Mouse (Mus musculus): ENCODE measurements around the gene Ttc9b. TPM values are rescaled to one million over a fixed set of nuclear protein-coding genes. Genes with fewer than 3 reads are reported as not detected.
"Not testable (repeated sequence)": the region's sequence is repeated elsewhere in the genome, so short reads cannot be mapped to it uniquely, and the experiment has no call there.

Gene Ttc9b
- polyA plus RNA-seq, 1 experiment from 2014 or later, result not detected

- H3K9ac ChIP-seq (ENCODE audit: low read depth, low read length); H3K4me1 ChIP-seq (replicated peaks; ENCODE audit: control insufficient read depth, insufficient read depth, low read length); H3K27me3 ChIP-seq (replicated peaks; ENCODE audit: control insufficient read depth, insufficient read depth, low read length); H3K4me3 ChIP-seq (ENCODE audit: low read depth, low read length); H3K9me3 ChIP-seq (ENCODE audit: control insufficient read depth, low read length); H3K27ac ChIP-seq (ENCODE audit: low read depth, low read length); DNase-seq (ENCODE audit: low spot score); H3K4me2 ChIP-seq; ATAC-seq (replicated peaks; ENCODE audit: low FRiP score): not testable (repeated sequence)
- WGBS, result 96% methylated on average over 7 of the region's 7 CpGs
- H3K36me3 ChIP-seq (ENCODE audit: control insufficient read depth, insufficient read depth, low read length), result peaks cover 57% of the 10 kb centered on the region
These were observed 24.9 kb upstream of the Ttc9b start for GRCm38 (mm10) chr7:27628816-27629215.

DNA sequence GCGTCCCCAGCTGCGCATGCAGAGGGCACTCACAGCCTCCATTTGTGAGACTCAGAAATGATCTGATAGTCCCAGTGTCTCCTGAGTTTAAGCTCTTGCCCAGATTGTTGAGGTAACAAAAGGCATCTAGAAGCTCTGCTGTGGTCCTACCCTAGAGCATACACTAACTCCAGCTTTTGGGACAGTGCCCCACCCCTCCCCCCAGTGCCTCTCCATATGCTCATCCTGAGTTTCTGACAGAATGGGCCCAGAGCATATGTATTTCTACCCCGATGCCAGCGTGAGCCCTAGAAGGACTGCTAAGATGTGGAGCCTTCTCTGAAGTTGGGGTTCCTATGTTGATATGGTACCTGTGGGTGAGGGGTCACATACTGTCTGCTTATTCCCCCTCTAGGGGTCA is 22.3 kb upstream of the Ttc9b start:
- ATAC-seq (replicated peaks; ENCODE audit: low FRiP score), result no peak
- WGBS, result 97% methylated on average over 4 of the region's 4 CpGs
- H3K36me3 ChIP-seq (ENCODE audit: control insufficient read depth, insufficient read depth, low read length), result peaks cover 54% of the 10 kb centered on the region

DNA sequence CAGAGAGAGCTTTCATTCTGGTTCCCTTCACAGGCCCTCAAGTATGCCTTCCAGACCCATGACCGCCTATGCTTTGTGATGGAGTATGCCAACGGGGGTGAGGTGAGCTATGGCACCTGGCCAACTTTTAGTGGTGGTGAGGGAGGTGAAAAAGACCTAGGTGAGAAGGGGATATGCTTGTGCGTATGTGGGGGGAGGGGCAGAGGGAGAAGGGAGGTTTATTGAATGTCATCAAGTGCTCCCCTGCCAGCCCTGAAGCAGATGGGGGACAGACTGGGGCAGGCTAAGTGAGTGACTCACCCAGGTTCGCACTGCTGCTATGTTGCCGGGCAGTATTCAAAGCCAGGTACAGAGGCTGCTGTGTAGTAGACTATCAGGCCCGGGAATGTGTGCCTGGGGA is 20.5 kb upstream of the Ttc9b start:
- ATAC-seq (replicated peaks; ENCODE audit: low FRiP score) (no peak), DNase-seq (ENCODE audit: low spot score) (no peak)
- peaks cover 50% of the 10 kb centered on the region for H3K36me3 ChIP-seq (ENCODE audit: control insufficient read depth, insufficient read depth, low read length)
- no peaks in the 10 kb centered on the region for H3K4me1 ChIP-seq (replicated peaks; ENCODE audit: control insufficient read depth, insufficient read depth, low read length)
- no peaks in the 10 kb centered on the region for H3K9me3 ChIP-seq (ENCODE audit: control insufficient read depth, low read length)
- WGBS, result 86% methylated on average over 6 of the region's 6 CpGs
- no peaks in the 10 kb centered on the region for H3K27me3 ChIP-seq (replicated peaks; ENCODE audit: control insufficient read depth, insufficient read depth, low read length)
- no peak overlapping the region for H3K27ac ChIP-seq (ENCODE audit: low read depth, low read length)
- H3K4me2 ChIP-seq, result no peak overlapping the region
- H3K9ac ChIP-seq (ENCODE audit: low read depth, low read length), result no peak overlapping the region
- H3K4me3 ChIP-seq (ENCODE audit: low read depth, low read length), result no peak overlapping the region

More for the DNA sequence above, 22.3 kb upstream of the Ttc9b start:
- no peaks in the 10 kb centered on the region for H3K27me3 ChIP-seq (replicated peaks; ENCODE audit: control insufficient read depth, insufficient read depth, low read length)
- H3K4me2 ChIP-seq, result no peak overlapping the region
- no peak overlapping the region for H3K9ac ChIP-seq (ENCODE audit: low read depth, low read length)
- no peaks in the 10 kb centered on the region for H3K9me3 ChIP-seq (ENCODE audit: control insufficient read depth, low read length)
- no peak overlapping the region for H3K27ac ChIP-seq (ENCODE audit: low read depth, low read length)
- H3K4me3 ChIP-seq (ENCODE audit: low read depth, low read length), result no peak overlapping the region
- H3K4me1 ChIP-seq (replicated peaks; ENCODE audit: control insufficient read depth, insufficient read depth, low read length), result no peaks in the 10 kb centered on the region
- DNase-seq (ENCODE audit: low spot score), result no peak

DNA sequence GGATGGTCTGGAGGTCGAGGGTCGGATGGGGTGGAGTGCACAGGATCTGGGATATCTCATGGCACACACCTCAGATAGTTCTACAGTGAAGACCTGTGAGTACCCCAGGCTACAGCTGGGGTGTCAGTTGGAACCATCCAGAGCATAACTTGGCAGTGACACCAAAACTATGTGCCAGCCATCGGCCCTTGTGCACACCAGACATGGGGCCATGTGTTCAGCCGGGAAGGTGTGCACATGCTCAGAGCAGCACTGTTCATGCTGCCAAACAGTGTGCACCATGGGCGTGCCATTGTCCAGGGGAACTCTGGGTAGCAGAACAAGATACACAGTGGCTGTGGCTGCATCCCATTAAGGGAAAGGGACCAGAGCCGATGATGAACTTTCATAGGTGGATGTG is 19.0 kb upstream of the Ttc9b start:
- Histone ChIP-seq H3K27me3 (replicated peaks; ENCODE audit: control insufficient read depth, insufficient read depth, low read length) (no peaks in the 10 kb centered on the region), H3K9me3 (ENCODE audit: control insufficient read depth, low read length) (no peaks in the 10 kb centered on the region), H3K4me3 (ENCODE audit: low read depth, low read length) (no peak overlapping the region), H3K9ac (ENCODE audit: low read depth, low read length) (no peak overlapping the region), H3K4me1 (replicated peaks; ENCODE audit: control insufficient read depth, insufficient read depth, low read length) (no peaks in the 10 kb centered on the region), H3K36me3 (ENCODE audit: control insufficient read depth, insufficient read depth, low read length) (peaks cover 36% of the 10 kb centered on the region), H3K4me2 (no peak overlapping the region), H3K27ac (ENCODE audit: low read depth, low read length) (no peak overlapping the region)
- WGBS, result 94% methylated on average over 6 of the region's 6 CpGs
- no peak for DNase-seq (ENCODE audit: low spot score)
- no peak for ATAC-seq (replicated peaks; ENCODE audit: low FRiP score)

DNA sequence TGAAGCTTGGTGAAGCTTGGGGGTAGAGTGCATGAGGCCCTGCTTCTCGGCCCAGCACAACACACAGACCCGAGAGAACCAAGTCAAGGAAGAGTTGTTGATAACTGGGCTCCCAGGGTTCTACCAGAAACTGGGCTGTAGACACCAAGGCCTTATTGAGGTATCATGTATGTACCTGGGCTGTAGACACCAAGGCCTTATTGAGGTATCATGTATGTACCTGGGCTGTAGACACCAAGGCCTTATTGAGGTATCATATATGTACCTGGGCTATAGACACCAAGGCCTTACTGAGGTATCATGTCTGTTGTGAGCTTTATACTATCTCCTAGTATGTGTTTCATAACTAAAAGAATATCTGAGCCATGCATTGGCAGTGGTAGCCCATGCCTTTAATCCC is 18.6 kb upstream of the Ttc9b start:
- WGBS, result 93% methylated on average over 2 of the region's 2 CpGs
- H3K9ac ChIP-seq (ENCODE audit: low read depth, low read length); H3K4me2 ChIP-seq; H3K27ac ChIP-seq (ENCODE audit: low read depth, low read length); DNase-seq (ENCODE audit: low spot score); H3K27me3 ChIP-seq (replicated peaks; ENCODE audit: control insufficient read depth, insufficient read depth, low read length); H3K4me3 ChIP-seq (ENCODE audit: low read depth, low read length); H3K9me3 ChIP-seq (ENCODE audit: control insufficient read depth, low read length); H3K4me1 ChIP-seq (replicated peaks; ENCODE audit: control insufficient read depth, insufficient read depth, low read length): not testable (repeated sequence)
- 0 out of 2 replicates have a peak, but pooled peaks have one; percentile 42 for ATAC-seq (replicated peaks; ENCODE audit: low FRiP score)
- H3K36me3 ChIP-seq (ENCODE audit: control insufficient read depth, insufficient read depth, low read length), result peaks cover 32% of the 10 kb centered on the region

- Histone ChIP-seq H3K4me1 (replicated peaks; ENCODE audit: control insufficient read depth, insufficient read depth, low read length) (no peaks in the 10 kb centered on the region), H3K4me2 (no peak overlapping the region), H3K27ac (ENCODE audit: low read depth, low read length) (no peak overlapping the region), H3K9me3 (ENCODE audit: control insufficient read depth, low read length) (no peaks in the 10 kb centered on the region), H3K9ac (ENCODE audit: low read depth, low read length) (no peak overlapping the region), H3K36me3 (ENCODE audit: control insufficient read depth, insufficient read depth, low read length) (no peaks in the 10 kb centered on the region; the same call in 1 of the 2 replicates), H3K4me3 (ENCODE audit: low read depth, low read length) (no peak overlapping the region), H3K27me3 (replicated peaks; ENCODE audit: control insufficient read depth, insufficient read depth, low read length) (no peaks in the 10 kb centered on the region)
- DNase-seq (ENCODE audit: low spot score) (no peak), ATAC-seq (replicated peaks; ENCODE audit: low FRiP score) (no peak)
- 29% methylated on average over 1 of the region's 1 CpGs for WGBS
These were observed 9.2 kb upstream of the Ttc9b start for GRCm38 (mm10) chr7:27644471-27644870.

GRCm38 (mm10) chr7:27646516-27646915 is 7.2 kb upstream of the Ttc9b start:
- Histone ChIP-seq H3K36me3 (ENCODE audit: control insufficient read depth, insufficient read depth, low read length) (no peaks in the 10 kb centered on the region), H3K27ac (ENCODE audit: low read depth, low read length) (no peak overlapping the region), H3K27me3 (replicated peaks; ENCODE audit: control insufficient read depth, insufficient read depth, low read length) (peaks cover 1% of the 10 kb centered on the region; the same call in 1 of the 2 replicates), H3K4me3 (ENCODE audit: low read depth, low read length) (no peak overlapping the region), H3K9me3 (ENCODE audit: control insufficient read depth, low read length) (no peaks in the 10 kb centered on the region), H3K9ac (ENCODE audit: low read depth, low read length) (no peak overlapping the region), H3K4me1 (replicated peaks; ENCODE audit: control insufficient read depth, insufficient read depth, low read length) (no peaks in the 10 kb centered on the region), H3K4me2 (no peak overlapping the region)
- no peak for ATAC-seq (replicated peaks; ENCODE audit: low FRiP score)
- WGBS, result 80% methylated on average over 7 of the region's 7 CpGs
- DNase-seq (ENCODE audit: low spot score), result no peak

DNA sequence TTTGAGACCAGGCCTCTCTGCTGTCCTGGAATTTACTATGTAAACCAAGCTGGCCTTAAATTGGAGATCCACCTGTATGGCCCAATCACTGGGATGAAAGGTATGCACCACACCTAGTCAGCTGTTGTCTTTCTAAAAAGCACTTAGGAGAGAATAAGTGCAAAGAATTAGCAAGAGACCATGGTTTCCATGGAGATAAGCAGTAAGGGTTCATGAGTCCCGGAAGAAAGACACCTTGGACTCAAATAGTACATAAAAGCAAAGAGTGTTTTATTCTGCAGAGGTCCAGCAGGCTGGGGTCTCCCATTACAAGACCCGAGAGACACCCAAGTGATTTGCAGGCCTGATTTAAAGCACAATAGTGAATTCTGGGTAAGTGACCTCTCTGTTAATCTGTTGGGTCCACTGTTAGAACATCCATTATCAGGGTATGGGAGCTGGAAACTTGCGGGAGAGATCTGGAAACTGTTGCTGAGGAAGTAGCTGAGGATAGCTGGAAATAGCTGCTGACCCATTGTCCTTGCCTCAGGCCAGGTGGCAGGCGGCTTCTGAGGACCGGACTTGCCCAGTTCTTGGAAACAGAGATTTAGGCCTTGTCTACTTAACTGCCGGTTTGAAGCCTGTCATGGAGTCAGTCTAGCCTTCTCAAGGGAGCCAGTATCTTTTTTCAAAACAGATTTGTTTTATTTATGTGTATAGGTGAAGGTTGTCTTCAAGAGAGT is 6.3 kb upstream of the Ttc9b start:
- DNase-seq (ENCODE audit: low spot score) (no peak), ATAC-seq (replicated peaks; ENCODE audit: low FRiP score) (no peak)
- Histone ChIP-seq H3K9ac (ENCODE audit: low read depth, low read length) (no peak overlapping the region), H3K9me3 (ENCODE audit: control insufficient read depth, low read length) (no peaks in the 10 kb centered on the region), H3K27me3 (replicated peaks; ENCODE audit: control insufficient read depth, insufficient read depth, low read length) (peaks cover 6% of the 10 kb centered on the region), H3K27ac (ENCODE audit: low read depth, low read length) (no peak overlapping the region), H3K4me1 (replicated peaks; ENCODE audit: control insufficient read depth, insufficient read depth, low read length) (no peaks in the 10 kb centered on the region), H3K36me3 (ENCODE audit: control insufficient read depth, insufficient read depth, low read length) (no peaks in the 10 kb centered on the region), H3K4me3 (ENCODE audit: low read depth, low read length) (no peak overlapping the region), H3K4me2 (no peak overlapping the region)
- 79% methylated on average over 6 of the region's 6 CpGs for WGBS

DNA sequence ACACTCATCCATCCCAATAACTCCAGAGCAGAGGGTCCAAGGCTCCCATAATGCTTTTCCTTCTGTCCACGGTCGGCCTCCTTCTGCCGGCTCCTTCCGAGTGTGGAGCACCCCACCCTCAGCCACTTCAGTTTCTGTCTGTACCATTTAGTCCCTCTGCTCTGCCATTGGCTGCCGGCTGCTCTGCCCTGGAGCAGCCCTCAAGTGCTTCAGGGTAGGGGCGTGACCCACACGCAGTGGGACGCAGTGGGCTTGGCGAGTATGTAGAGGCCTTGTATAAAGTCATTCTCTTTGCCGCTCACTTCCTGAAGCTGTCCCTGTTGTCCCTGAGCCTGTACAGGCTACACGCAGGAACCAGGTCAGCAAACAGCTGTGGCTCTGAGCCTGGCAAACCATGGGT is 4.0 kb upstream of the Ttc9b start:
- peaks cover 29% of the 10 kb centered on the region for H3K27me3 ChIP-seq (replicated peaks; ENCODE audit: control insufficient read depth, insufficient read depth, low read length)
- no peaks in the 10 kb centered on the region; the same call in 1 of the 2 replicates for H3K4me1 ChIP-seq (replicated peaks; ENCODE audit: control insufficient read depth, insufficient read depth, low read length)
- peak; percentile 38; the same call in 1 of the 2 replicates for ATAC-seq (replicated peaks; ENCODE audit: low FRiP score)
- H3K9ac ChIP-seq (ENCODE audit: low read depth, low read length), result no peak overlapping the region
- H3K9me3 ChIP-seq (ENCODE audit: control insufficient read depth, low read length), result no peaks in the 10 kb centered on the region
- WGBS, result 86% methylated on average over 11 of the region's 11 CpGs
- H3K4me2 ChIP-seq, result no peak overlapping the region
- H3K27ac ChIP-seq (ENCODE audit: low read depth, low read length), result no peak overlapping the region
- no peaks in the 10 kb centered on the region for H3K36me3 ChIP-seq (ENCODE audit: control insufficient read depth, insufficient read depth, low read length)
- DNase-seq (ENCODE audit: low spot score), result no peak
- H3K4me3 ChIP-seq (ENCODE audit: low read depth, low read length), result no peak overlapping the region
